Mouse (Mus musculus) kidney, adult 9 months (tissue): ENCODE data around the gene Dpf3.

ENCODE experiments used
- DNase-seq: peaks from one replicate; pipeline ENCODE4 v3.0.0; 2022

The Dpf3 gene

GRCm38 (mm10) chr12:83487476-83487991 lies at the start of gene Dpf3:
TSS of gene Dpf3 (minus strand) at chr12:83487716.
- DNase-seq = peak; percentile 100

DNA sequence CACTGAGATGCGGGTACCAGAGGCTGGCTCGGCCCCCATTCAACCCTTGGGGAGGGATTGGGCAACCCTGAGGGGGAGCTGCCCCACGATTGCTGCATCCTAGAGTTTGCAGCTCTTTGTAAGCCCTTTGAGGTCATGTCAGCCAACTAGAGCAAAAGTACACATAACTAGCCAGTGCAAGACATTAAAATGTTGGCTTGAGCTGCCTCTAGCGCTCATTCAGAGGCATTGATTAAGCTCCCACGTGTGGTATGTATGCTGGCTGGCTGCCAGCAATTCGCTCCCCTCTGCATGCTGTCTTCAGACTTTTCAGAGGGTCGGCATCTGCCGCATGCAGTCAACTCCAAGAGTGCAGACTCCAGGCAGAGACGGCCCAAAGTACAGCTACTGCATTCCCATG lies 48.5 kb upstream of the Dpf3 start:
- DNase-seq = no peak

GRCm38 (mm10) chr12:83535428-83535827 lies 47.9 kb upstream of the Dpf3 start:
- DNase-seq = no peak

DNA sequence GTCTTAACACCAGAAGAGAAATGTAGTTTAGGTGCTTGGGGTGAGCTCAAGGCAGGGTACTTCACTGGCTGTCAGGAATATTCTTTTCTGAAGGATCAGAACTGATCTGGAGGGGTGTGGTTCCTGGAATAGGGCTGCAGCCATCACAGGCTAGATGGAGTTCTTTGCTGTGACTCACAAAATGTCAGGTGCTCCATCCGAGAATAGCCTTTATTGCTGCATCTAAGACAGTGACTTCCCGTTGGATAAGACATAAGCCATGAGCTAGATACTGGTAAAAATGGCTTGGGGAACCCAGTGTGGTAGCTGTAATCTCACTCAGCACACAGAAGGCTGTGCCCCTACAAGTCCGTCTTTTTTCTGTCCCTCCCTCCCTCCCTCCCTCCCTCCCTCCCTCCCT lies 46.7 kb upstream of the Dpf3 start:
- no peak for DNase-seq

DNA sequence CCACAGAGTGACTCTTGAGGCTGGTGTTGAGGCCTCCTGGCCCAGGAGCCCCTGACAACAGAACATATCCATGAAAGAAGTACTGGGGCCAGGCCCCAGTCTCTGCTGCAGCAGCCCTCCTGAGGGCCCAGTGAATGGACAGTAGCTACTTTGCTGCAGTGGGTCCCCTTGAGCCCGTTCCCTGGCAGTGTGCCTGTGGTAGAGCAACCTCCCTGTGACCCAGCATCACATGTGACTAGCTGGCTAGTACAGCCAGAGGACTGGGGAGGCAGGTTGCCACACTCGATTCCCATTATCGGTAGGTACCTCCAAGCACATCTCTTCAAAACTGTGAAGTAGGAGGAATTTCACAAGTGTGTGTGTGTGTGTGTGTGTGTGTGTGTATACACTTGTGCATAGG lies 45.5 kb upstream of the Dpf3 start:
- no peak for DNase-seq

- no peak for DNase-seq
These were observed 44.5 kb upstream of the Dpf3 start for GRCm38 (mm10) chr12:83531992-83532391.

GRCm38 (mm10) chr12:83528665-83529064 lies 41.1 kb upstream of the Dpf3 start:
- no peak for DNase-seq

DNA sequence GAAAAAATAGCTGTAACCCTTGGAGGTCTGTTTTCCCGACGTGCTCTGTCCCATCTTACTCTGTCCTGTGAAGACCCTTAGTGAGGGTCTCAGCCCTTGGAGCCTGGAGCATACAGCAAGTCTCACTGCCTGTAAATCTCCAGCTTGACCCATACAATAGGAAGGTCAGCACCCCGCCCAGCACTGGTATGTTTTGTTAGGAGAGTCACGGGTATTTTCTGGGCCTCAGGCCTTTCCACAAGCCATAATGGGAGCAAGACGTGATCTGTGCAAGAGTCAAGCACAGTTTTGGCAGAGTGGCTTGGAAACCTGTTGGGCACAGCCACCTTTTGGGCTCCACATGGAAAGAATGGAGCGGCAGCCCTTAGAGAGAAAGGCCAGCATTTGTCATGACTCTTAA lies 40.3 kb upstream of the Dpf3 start:
- DNase-seq = no peak

DNA sequence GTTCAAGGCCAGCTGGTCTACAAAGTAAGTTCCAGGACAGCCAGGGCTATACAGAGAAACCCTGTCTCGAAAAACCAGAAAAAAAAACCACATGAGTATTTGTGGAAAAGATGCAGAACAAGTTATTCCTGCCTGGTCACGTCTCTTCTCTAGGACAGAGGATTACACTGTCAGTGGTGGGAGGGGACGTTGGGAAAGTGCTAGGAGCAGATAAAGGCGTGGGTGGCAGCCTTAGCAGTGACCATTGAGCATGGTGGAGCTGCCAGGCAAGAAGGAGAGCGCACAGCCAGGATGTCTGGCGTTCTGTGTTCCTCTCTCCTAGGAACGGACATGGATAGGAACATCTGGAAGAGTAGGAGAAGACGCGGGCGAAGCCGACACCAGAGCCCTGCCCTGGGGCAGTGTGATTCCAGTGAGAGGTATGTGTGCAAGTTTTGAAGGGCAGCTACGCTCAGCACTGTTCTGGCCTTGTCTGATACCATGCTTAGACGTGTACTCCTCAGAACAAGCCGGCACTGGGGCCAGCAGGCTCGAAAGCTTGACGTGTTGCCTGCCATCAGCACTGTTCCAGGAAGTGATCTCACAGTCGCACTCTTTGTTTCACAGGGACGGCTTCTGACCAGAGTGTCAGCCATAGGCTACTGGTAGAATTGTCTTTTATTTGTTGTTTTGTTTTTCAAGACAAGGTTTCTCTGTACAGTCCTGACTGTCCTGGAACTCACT lies 38.5 kb upstream of the Dpf3 start:
- no peak for DNase-seq

DNA sequence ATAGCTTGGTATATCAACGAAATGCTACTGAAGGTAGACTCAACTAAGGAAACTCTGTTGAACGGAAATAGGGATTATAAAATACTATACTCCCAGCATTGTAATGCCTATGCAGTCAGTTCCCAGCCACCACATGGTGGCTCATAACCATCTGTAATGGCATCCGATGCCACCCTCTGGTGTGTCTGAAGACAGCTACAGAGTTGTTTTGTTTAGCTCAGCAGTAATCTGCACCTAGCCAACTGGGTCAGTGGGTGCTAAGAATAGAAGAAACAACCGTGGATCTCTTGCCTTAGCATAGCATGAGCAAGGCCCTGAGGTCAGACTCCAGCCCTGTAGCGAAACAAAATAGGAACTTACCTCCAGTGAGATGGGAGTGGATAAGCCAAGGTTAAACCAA lies 36.8 kb upstream of the Dpf3 start:
- no peak for DNase-seq

DNA sequence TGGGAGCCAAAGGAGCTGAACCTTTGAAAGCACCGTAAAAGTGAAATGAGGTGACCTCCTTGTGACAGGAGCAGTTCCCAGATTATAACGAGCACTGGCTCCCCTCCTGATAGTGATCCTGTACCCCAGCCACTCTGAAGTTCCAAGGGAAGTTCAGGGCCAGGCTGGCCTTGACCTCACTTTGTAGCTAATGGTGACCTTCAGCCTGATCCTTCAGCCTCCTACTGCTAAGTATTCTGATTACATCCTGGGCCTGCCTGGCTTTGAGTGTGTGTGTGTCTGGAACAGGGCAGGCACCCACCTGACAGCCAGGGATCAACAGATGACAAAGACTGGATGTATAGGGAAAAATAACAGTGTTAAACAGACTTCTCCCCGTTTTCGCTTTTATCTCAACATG lies 36.4 kb upstream of the Dpf3 start:
- no peak for DNase-seq

DNA sequence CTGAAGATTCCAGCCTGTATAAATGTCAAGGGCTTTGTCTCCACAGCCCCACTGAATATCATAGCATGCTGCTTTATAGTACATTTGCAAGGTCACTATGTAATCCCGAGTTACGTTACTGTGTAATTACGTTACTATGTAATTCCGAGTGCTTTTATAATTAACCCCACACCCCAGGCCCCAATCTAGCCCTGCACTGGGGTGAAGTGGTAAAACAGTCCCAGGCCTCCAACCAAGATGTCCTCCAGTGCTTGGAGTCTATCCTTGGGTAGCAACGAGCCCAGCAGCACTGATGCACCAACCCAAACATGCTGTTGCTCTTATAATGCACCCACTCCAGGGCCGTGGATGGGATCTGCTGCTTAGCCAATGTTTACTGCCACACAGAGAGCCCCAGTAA lies 35.5 kb upstream of the Dpf3 start:
- no peak for DNase-seq

DNA sequence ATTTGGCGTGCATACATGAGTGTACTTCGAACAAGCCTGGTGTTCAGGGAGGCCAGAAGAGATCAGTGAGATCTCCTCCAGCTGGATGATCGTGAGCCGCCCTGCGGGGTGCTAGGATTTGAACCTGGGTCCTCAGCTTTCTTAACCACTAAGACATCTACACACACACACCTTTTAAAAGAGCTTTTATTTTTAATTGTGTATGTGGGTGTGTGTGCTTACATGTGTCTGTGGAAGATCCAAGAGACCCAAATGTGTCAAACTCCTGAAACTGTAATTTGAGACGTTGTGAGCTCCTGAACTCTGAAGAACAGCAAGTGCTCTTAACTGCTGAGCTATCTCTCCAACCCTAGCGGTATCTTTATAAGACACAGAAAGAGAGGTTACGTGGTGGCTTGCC lies 33.6 kb upstream of the Dpf3 start:
- no peak for DNase-seq

- peak; percentile 99 for DNase-seq
These were observed 32.9 kb upstream of the Dpf3 start, which contains the start of gene Dcaf4 for GRCm38 (mm10) chr12:83520311-83520890. TSS of gene Dcaf4 (plus strand) at chr12:83520466.

- no peak for DNase-seq
These were observed 30.1 kb upstream of the Dpf3 start for GRCm38 (mm10) chr12:83517580-83517979.

GRCm38 (mm10) chr12:83514216-83514615 lies 26.7 kb upstream of the Dpf3 start:
- DNase-seq = no peak

- DNase-seq = peak; percentile 26
These were observed 25.7 kb upstream of the Dpf3 start for GRCm38 (mm10) chr12:83513185-83513584.

GRCm38 (mm10) chr12:83512783-83513182 lies 25.3 kb upstream of the Dpf3 start:
- DNase-seq = no peak

DNA sequence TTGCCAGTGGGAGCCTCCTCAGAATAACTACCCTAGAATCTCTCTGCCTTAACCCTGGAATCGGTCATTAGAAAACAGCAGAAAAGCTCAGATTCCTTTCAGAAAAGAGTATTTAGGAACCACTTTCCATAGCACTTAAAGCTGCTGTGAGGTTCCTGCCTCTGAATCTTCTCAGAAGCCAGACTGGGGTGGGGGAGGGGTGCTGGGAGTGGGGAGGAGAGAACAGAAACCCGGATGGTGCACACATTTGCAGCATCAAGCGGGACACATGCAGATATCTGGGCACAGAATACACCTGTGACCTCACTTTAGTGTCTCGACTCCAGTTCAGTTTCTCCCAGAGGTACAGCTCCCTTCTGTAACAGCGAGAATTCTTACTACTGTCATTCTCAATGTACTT lies 23.1 kb upstream of the Dpf3 start:
- no peak for DNase-seq

- no peak for DNase-seq
These were observed 19.0 kb upstream of the Dpf3 start for GRCm38 (mm10) chr12:83506543-83506942.

DNA sequence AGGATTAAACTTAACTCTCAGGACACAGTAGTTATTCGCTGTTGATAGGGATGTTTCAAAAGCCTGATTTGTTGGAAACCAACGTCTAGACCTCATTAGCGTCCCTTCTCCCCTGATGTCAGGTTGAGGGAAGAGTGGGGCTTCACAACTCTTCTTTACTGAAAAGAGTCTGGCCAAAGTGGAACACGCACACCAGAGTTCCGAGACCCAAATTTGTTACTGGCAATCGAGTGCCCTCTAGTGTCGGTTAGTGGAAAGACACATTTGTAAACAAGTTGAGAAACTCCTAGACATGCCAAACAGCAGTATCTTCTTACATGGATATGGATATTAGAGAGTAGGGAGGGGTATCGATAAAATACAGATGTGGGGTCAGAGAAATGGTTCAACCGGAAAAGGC lies 14.7 kb upstream of the Dpf3 start:
- DNase-seq = peak; percentile 81

DNA sequence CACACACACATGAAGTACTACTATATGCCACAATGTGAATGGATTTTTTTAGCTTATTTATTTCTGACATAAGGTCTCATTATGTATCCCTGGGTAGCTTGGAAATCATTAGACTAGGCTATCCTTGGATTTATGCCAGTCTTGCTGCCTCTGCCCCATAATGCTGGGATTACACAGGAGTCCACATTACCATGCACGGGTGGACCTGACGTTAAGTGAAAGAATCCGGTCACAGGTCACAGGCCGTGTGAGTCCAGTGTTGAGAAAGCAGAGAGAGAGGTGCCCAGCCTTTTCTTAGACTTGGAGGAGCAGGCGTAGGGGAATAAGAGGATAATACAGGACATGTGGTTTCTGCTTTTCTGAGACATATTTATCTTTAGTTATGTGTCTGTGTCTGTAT lies 11.7 kb upstream of the Dpf3 start:
- peak; percentile 41 for DNase-seq

DNA sequence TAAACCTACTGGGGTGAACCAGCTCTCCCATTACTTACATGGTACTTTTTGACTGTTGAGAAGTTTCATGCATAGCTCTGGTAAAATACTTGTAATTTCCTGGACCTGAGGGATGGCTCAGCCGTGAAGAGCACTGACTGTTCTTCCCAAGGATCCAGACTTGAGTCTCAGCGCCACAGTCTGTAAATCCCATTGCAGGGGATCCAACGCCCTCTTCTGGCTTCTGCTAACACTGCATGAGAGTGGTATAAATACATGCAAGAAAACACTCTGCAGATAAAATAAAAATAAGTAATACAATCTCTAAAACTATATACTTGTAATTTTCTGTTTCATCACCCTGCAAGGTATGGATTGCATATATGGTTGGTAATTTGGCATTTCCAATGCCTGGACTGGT lies 10.4 kb upstream of the Dpf3 start:
- DNase-seq = no peak

- DNase-seq = no peak
These were observed 9.2 kb upstream of the Dpf3 start for GRCm38 (mm10) chr12:83496736-83497135.

- DNase-seq = no peak
These were observed 8.8 kb upstream of the Dpf3 start for GRCm38 (mm10) chr12:83496336-83496735.
